Mouse (Mus musculus): ENCODE data around the gene Cdc20b. TPM values are rescaled to one million over a fixed set of nuclear protein-coding genes. Genes with fewer than 3 reads are reported as not detected.
A peak's percentile ranks its signal among the peaks of the same experiment; 100 is the strongest.

Cdc20b gene
- polyA plus RNA-seq, 1 experiment: 0.47 TPM

GRCm38 (mm10) chr13:113101804-113102203 lies 66.9 kb downstream of the Cdc20b start:
- H3K27ac ChIP-seq (ENCODE audit: control insufficient read depth, insufficient read depth, low read length): peak overlapping the region; percentile 5; the same call in 1 of the 2 replicates
- H3K4me3 ChIP-seq (ENCODE audit: control insufficient read depth, insufficient read depth, low read length): no peak overlapping the region
- H3K27me3 ChIP-seq (ENCODE audit: control insufficient read depth, insufficient read depth, low read length): no peaks in the 10 kb centered on the region
- no peaks in the 10 kb centered on the region for H3K36me3 ChIP-seq (ENCODE audit: control insufficient read depth, insufficient read depth, low read length)
- H3K4me1 ChIP-seq (replicated peaks; ENCODE audit: control insufficient read depth, insufficient read depth, low read length): peaks cover 18% of the 10 kb centered on the region
- no peak for DNase-seq
- TF ChIP-seq POLR2A (IDR thresholded peaks at IDR 0.05; ENCODE audit: control insufficient read depth, extremely low read depth, insufficient read depth, low read length, poor library complexity) (no peak), CTCF (IDR thresholded peaks at IDR 0.05; ENCODE audit: borderline replicate concordance, control insufficient read depth, extremely low read depth, insufficient read depth, low read length, poor library complexity) (no peak)
- 3% methylated on average over 10 of the region's 10 CpGs for WGBS

GRCm38 (mm10) chr13:113104759-113105158 lies 69.8 kb downstream of the Cdc20b start:
- Histone ChIP-seq H3K4me1 (replicated peaks; ENCODE audit: control insufficient read depth, insufficient read depth, low read length) (peaks cover 10% of the 10 kb centered on the region), H3K27ac (ENCODE audit: control insufficient read depth, insufficient read depth, low read length) (no peak overlapping the region), H3K4me3 (ENCODE audit: control insufficient read depth, insufficient read depth, low read length) (no peak overlapping the region), H3K36me3 (ENCODE audit: control insufficient read depth, insufficient read depth, low read length) (no peaks in the 10 kb centered on the region), H3K27me3 (ENCODE audit: control insufficient read depth, insufficient read depth, low read length) (no peaks in the 10 kb centered on the region)
- TF ChIP-seq POLR2A (IDR thresholded peaks at IDR 0.05; ENCODE audit: control insufficient read depth, extremely low read depth, insufficient read depth, low read length, poor library complexity): no peak
- TF ChIP-seq CTCF (IDR thresholded peaks at IDR 0.05; ENCODE audit: borderline replicate concordance, control insufficient read depth, extremely low read depth, insufficient read depth, low read length, poor library complexity): no peak
- 90% methylated on average over 10 of the region's 10 CpGs for WGBS
- no peak for DNase-seq

- no peaks in the 10 kb centered on the region for H3K36me3 ChIP-seq (ENCODE audit: control insufficient read depth, insufficient read depth, low read length)
- no peak for DNase-seq
- H3K27me3 ChIP-seq (ENCODE audit: control insufficient read depth, insufficient read depth, low read length): no peaks in the 10 kb centered on the region
- 89% methylated on average over 4 of the region's 4 CpGs for WGBS
- H3K4me3 ChIP-seq (ENCODE audit: control insufficient read depth, insufficient read depth, low read length): no peak overlapping the region
- H3K4me1 ChIP-seq (replicated peaks; ENCODE audit: control insufficient read depth, insufficient read depth, low read length): peaks cover 10% of the 10 kb centered on the region
- TF ChIP-seq CTCF (IDR thresholded peaks at IDR 0.05; ENCODE audit: borderline replicate concordance, control insufficient read depth, extremely low read depth, insufficient read depth, low read length, poor library complexity): no peak
- TF ChIP-seq POLR2A (IDR thresholded peaks at IDR 0.05; ENCODE audit: control insufficient read depth, extremely low read depth, insufficient read depth, low read length, poor library complexity): no peak
- H3K27ac ChIP-seq (ENCODE audit: control insufficient read depth, insufficient read depth, low read length): no peak overlapping the region
These were observed 84.1 kb downstream of the Cdc20b start for GRCm38 (mm10) chr13:113118977-113119376.

- no peak for DNase-seq
- Histone ChIP-seq H3K27me3 (ENCODE audit: control insufficient read depth, insufficient read depth, low read length) (no peaks in the 10 kb centered on the region), H3K27ac (ENCODE audit: control insufficient read depth, insufficient read depth, low read length) (no peak overlapping the region), H3K36me3 (ENCODE audit: control insufficient read depth, insufficient read depth, low read length) (no peaks in the 10 kb centered on the region), H3K4me3 (ENCODE audit: control insufficient read depth, insufficient read depth, low read length) (peak overlapping the region; percentile 2; the same call in 1 of the 2 replicates), H3K4me1 (replicated peaks; ENCODE audit: control insufficient read depth, insufficient read depth, low read length) (peaks cover 10% of the 10 kb centered on the region)
- no peak for TF ChIP-seq POLR2A (IDR thresholded peaks at IDR 0.05; ENCODE audit: control insufficient read depth, extremely low read depth, insufficient read depth, low read length, poor library complexity)
- no peak for TF ChIP-seq CTCF (IDR thresholded peaks at IDR 0.05; ENCODE audit: borderline replicate concordance, control insufficient read depth, extremely low read depth, insufficient read depth, low read length, poor library complexity)
- WGBS: 50% methylated on average over 17 of the region's 17 CpGs
These were observed 85.7 kb downstream of the Cdc20b start for GRCm38 (mm10) chr13:113120324-113121237.

- 96% methylated on average over 14 of the region's 14 CpGs for WGBS
- Histone ChIP-seq H3K4me1 (replicated peaks; ENCODE audit: control insufficient read depth, insufficient read depth, low read length) (peaks cover 10% of the 10 kb centered on the region), H3K27ac (ENCODE audit: control insufficient read depth, insufficient read depth, low read length) (no peak overlapping the region), H3K4me3 (ENCODE audit: control insufficient read depth, insufficient read depth, low read length) (no peak overlapping the region), H3K36me3 (ENCODE audit: control insufficient read depth, insufficient read depth, low read length) (no peaks in the 10 kb centered on the region), H3K27me3 (ENCODE audit: control insufficient read depth, insufficient read depth, low read length) (no peaks in the 10 kb centered on the region)
- no peak for DNase-seq
- TF ChIP-seq POLR2A (IDR thresholded peaks at IDR 0.05; ENCODE audit: control insufficient read depth, extremely low read depth, insufficient read depth, low read length, poor library complexity) (no peak), CTCF (IDR thresholded peaks at IDR 0.05; ENCODE audit: borderline replicate concordance, control insufficient read depth, extremely low read depth, insufficient read depth, low read length, poor library complexity) (no peak)
These were observed 86.4 kb downstream of the Cdc20b start for GRCm38 (mm10) chr13:113121326-113121725.

- TF ChIP-seq CTCF (IDR thresholded peaks at IDR 0.05; ENCODE audit: borderline replicate concordance, control insufficient read depth, extremely low read depth, insufficient read depth, low read length, poor library complexity) (no peak), POLR2A (IDR thresholded peaks at IDR 0.05; ENCODE audit: control insufficient read depth, extremely low read depth, insufficient read depth, low read length, poor library complexity) (no peak)
- H3K27ac ChIP-seq (ENCODE audit: control insufficient read depth, insufficient read depth, low read length): no peak overlapping the region
- no peak overlapping the region for H3K4me3 ChIP-seq (ENCODE audit: control insufficient read depth, insufficient read depth, low read length)
- 100% methylated on average over 1 of the region's 1 CpGs for WGBS
- no peaks in the 10 kb centered on the region for H3K4me1 ChIP-seq (replicated peaks; ENCODE audit: control insufficient read depth, insufficient read depth, low read length)
- no peaks in the 10 kb centered on the region for H3K27me3 ChIP-seq (ENCODE audit: control insufficient read depth, insufficient read depth, low read length)
- DNase-seq: no peak
- H3K36me3 ChIP-seq (ENCODE audit: control insufficient read depth, insufficient read depth, low read length): no peaks in the 10 kb centered on the region
These were observed 95.1 kb downstream of the Cdc20b start for GRCm38 (mm10) chr13:113129974-113130373.

Data from thymus, adult 2 months (tissue).